Mouse (Mus musculus) myocyte (in vitro differentiated cells): ENCODE results near the gene Dip2c. TPM values are rescaled to one million over a fixed set of nuclear protein-coding genes. Genes with fewer than 3 reads are reported as not detected.

Experiments used
- H3K27me3 ChIP-seq: one replicate; pipeline ENCODE4 v1.6.1; 2011; ENCODE audit not compliant: control insufficient read depth, insufficient read depth, insufficient read length
- H3K36me3 ChIP-seq: one replicate; pipeline ENCODE4 v1.6.1; 2011; ENCODE audit not compliant: control insufficient read depth, insufficient read depth
- H3K4me2 ChIP-seq: one replicate; pipeline ENCODE4 v1.6.1; 2011; ENCODE audit warnings: low read depth, control low read depth
- H3K4me3 ChIP-seq: one replicate; pipeline ENCODE4 v1.5.1; 2011; ENCODE audit warnings: mild to moderate bottlenecking, control low read depth, moderate library complexity
- H3K79me2 ChIP-seq: one replicate; pipeline ENCODE4 v1.6.1; 2011; ENCODE audit not compliant: control insufficient read depth, insufficient read depth
- H3ac ChIP-seq: one replicate; pipeline ENCODE4 v1.6.1; 2011; ENCODE audit not compliant: control insufficient read depth, insufficient read length
- CEBPB ChIP-seq: IDR thresholded peaks from 2 replicates; pipeline ENCODE4 v1.6.1; 2011; ENCODE audit warnings: mild to moderate bottlenecking, moderate library complexity; ENCODE audit not compliant: poor library complexity, insufficient read depth, severe bottlenecking
- E2F4 ChIP-seq: IDR thresholded peaks from one replicate; pipeline ENCODE4 v1.6.1; 2011; ENCODE audit warnings: mild to moderate bottlenecking, control low read depth, moderate library complexity; ENCODE audit not compliant: insufficient read depth
- MAX ChIP-seq: IDR thresholded peaks from one replicate; pipeline ENCODE4 v1.6.1; 2011; ENCODE audit warnings: low read depth, mild to moderate bottlenecking, control low read depth
- MYOD1 ChIP-seq, 3 experiments: IDR thresholded peaks; one replicate each; pipeline ENCODE4 v1.6.1; 2011; ENCODE audit warnings: control low read depth in 2 of 3, low read depth in 2 of 3, mild to moderate bottlenecking in 2 of 3, moderate library complexity in 1 of 3; ENCODE audit not compliant: insufficient read length in 2 of 3, control insufficient read depth in 1 of 3
- MYOG ChIP-seq, 3 experiments: IDR thresholded peaks; one replicate each; pipeline ENCODE4 v1.6.1; 2011; ENCODE audit warnings: control low read depth in 2 of 3, low read depth in 2 of 3, mild to moderate bottlenecking in 2 of 3; ENCODE audit not compliant: insufficient read length in 2 of 3, control insufficient read depth in 1 of 3, insufficient read depth in 1 of 3
- POLR2A ChIP-seq: IDR thresholded peaks from one replicate; pipeline ENCODE4 v1.6.1; 2011; ENCODE audit warnings: low read depth, mild to moderate bottlenecking, control low read depth, moderate library complexity; ENCODE audit not compliant: insufficient read length
- POLR2AphosphoS2 ChIP-seq: IDR thresholded peaks from one replicate; pipeline ENCODE4 v1.6.1; 2011; ENCODE audit warnings: low read depth, control low read depth; ENCODE audit not compliant: insufficient read length
- REST ChIP-seq: IDR thresholded peaks from one replicate; pipeline ENCODE4 v1.6.1; 2011; ENCODE audit warnings: mild to moderate bottlenecking, control low read depth, moderate library complexity; ENCODE audit not compliant: insufficient read depth, insufficient read length
- SRF ChIP-seq: IDR thresholded peaks from one replicate; pipeline ENCODE4 v1.6.1; 2011; ENCODE audit warnings: low read depth; ENCODE audit not compliant: control insufficient read depth, insufficient read length
- TCF12 ChIP-seq: IDR thresholded peaks from one replicate; pipeline ENCODE4 v1.6.1; 2011; ENCODE audit warnings: mild to moderate bottlenecking, control low read depth; ENCODE audit not compliant: poor library complexity, insufficient read depth, severe bottlenecking
- TCF3 ChIP-seq: IDR thresholded peaks from one replicate; pipeline ENCODE4 v1.6.1; 2011; ENCODE audit warnings: low read depth, control low read depth; ENCODE audit not compliant: insufficient read length
- USF1 ChIP-seq: IDR thresholded peaks from one replicate; pipeline ENCODE4 v1.6.1; 2011; ENCODE audit warnings: low read depth, mild to moderate bottlenecking, control low read depth, moderate library complexity
- polyA plus RNA-seq: library from polyadenylated mRNA; unstranded; fragments of >200 nt; fragmentation: generic; extraction: Trizol; gene quantifications from one replicate; pipeline ENCODE4 v1.2.1, GENCODE M21; 2012; ENCODE audit warnings: missing spikeins

Dip2c gene
- polyA plus RNA-seq, 1 experiment = 17.8 TPM

GRCm38 (mm10) chr13:9342696-9343095 lies 66.4 kb downstream of the Dip2c start:
- Histone ChIP-seq H3K36me3 (no peaks in the 10 kb centered on the region), H3K27me3 (no peaks in the 10 kb centered on the region), H3K79me2 (peaks cover 52% of the 10 kb centered on the region), H3K4me3 (no peak overlapping the region), H3ac (no peak overlapping the region), H3K4me2 (no peak overlapping the region)
- TF ChIP-seq REST = no peak
- TF ChIP-seq TCF3 = no peak
- no peak for TF ChIP-seq POLR2AphosphoS2
- no peak for TF ChIP-seq USF1
- TF ChIP-seq MYOG (IDR thresholded peaks at IDR 0.05; ENCODE audit: control insufficient read depth in 1 of 3, insufficient read depth in 1 of 3, insufficient read length in 2 of 3, low read depth in 2 of 3) = no peak

GRCm38 (mm10) chr13:9347448-9347847 lies 71.1 kb downstream of the Dip2c start:
- Histone ChIP-seq H3K79me2 (peaks cover 66% of the 10 kb centered on the region), H3K36me3 (no peaks in the 10 kb centered on the region), H3K4me2 (no peak overlapping the region), H3K4me3 (no peak overlapping the region), H3K27me3 (no peaks in the 10 kb centered on the region), H3ac (no peak overlapping the region)
- TF ChIP-seq SRF = no peak

- no peak overlapping the region for H3K4me3 ChIP-seq
- no peaks in the 10 kb centered on the region for H3K27me3 ChIP-seq
- no peak overlapping the region for H3ac ChIP-seq
- H3K79me2 ChIP-seq = peaks cover 69% of the 10 kb centered on the region
- H3K4me2 ChIP-seq = peak overlapping the region; percentile 58
- no peaks in the 10 kb centered on the region for H3K36me3 ChIP-seq
- TF ChIP-seq TCF12 = peak; percentile 82
- TF ChIP-seq MYOD1 (IDR thresholded peaks at IDR 0.05; ENCODE audit: control insufficient read depth in 1 of 3, insufficient read length in 2 of 3, low read depth in 2 of 3) = peak; percentile 83 to 94 (median 86)
- no peak for TF ChIP-seq CEBPB
- no peak for TF ChIP-seq MAX
- peak in 2 of 3 experiments; percentile 82 to 84 for TF ChIP-seq MYOG (IDR thresholded peaks at IDR 0.05; ENCODE audit: control insufficient read depth in 1 of 3, insufficient read depth in 1 of 3, insufficient read length in 2 of 3, low read depth in 2 of 3)
These were observed 74.3 kb downstream of the Dip2c start for GRCm38 (mm10) chr13:9350670-9351069.

- no peaks in the 10 kb centered on the region for H3K36me3 ChIP-seq
- TF ChIP-seq CEBPB (peak; percentile 84), E2F4 (no peak)
These were observed 77.6 kb downstream of the Dip2c start for GRCm38 (mm10) chr13:9353890-9354289.

GRCm38 (mm10) chr13:9355331-9355730 lies 79.0 kb downstream of the Dip2c start:
- Histone ChIP-seq H3K36me3 (no peaks in the 10 kb centered on the region), H3K4me2 (no peak overlapping the region), H3ac (no peak overlapping the region), H3K79me2 (peaks cover 49% of the 10 kb centered on the region), H3K27me3 (no peaks in the 10 kb centered on the region), H3K4me3 (no peak overlapping the region)
- TF ChIP-seq TCF12 = no peak
- no peak for TF ChIP-seq POLR2A
- TF ChIP-seq MAX = no peak
- TF ChIP-seq E2F4 = no peak
- TF ChIP-seq USF1 = no peak
- no peak for TF ChIP-seq TCF3

More at GRCm38 (mm10) chr13:9353890-9354289, 77.6 kb downstream of the Dip2c start:
- Histone ChIP-seq H3K4me2 (peak overlapping the region; percentile 47), H3K4me3 (no peak overlapping the region), H3K27me3 (no peaks in the 10 kb centered on the region), H3ac (no peak overlapping the region), H3K79me2 (peaks cover 57% of the 10 kb centered on the region)

GRCm38 (mm10) chr13:9361457-9361856 lies 85.1 kb downstream of the Dip2c start:
- Histone ChIP-seq H3ac (no peak overlapping the region), H3K4me2 (no peak overlapping the region), H3K4me3 (no peak overlapping the region), H3K27me3 (no peaks in the 10 kb centered on the region), H3K79me2 (peaks cover 16% of the 10 kb centered on the region), H3K36me3 (no peaks in the 10 kb centered on the region)
- TF ChIP-seq TCF12 = no peak
- no peak for TF ChIP-seq MYOD1 (IDR thresholded peaks at IDR 0.05; ENCODE audit: control insufficient read depth in 1 of 3, insufficient read length in 2 of 3, low read depth in 2 of 3)
- no peak for TF ChIP-seq SRF
- no peak for TF ChIP-seq TCF3
- TF ChIP-seq MAX = no peak
- TF ChIP-seq POLR2A = no peak
- TF ChIP-seq E2F4 = no peak
- TF ChIP-seq REST = no peak
- no peak for TF ChIP-seq MYOG (IDR thresholded peaks at IDR 0.05; ENCODE audit: control insufficient read depth in 1 of 3, insufficient read depth in 1 of 3, insufficient read length in 2 of 3, low read depth in 2 of 3)
- TF ChIP-seq POLR2AphosphoS2 = no peak
- no peak for TF ChIP-seq CEBPB
- no peak for TF ChIP-seq USF1
